Mouse (Mus musculus): ENCODE results near the gene Rab31. TPM values are rescaled to one million over a fixed set of nuclear protein-coding genes. Genes with fewer than 3 reads are reported as not detected.

The Rab31 gene
- polyA plus RNA-seq, 1 experiment from 2014 or later: 32.0 TPM

GRCm38 (mm10) chr17:65692276-65692675, 80.3 kb downstream of the Rab31 start:
- no peaks in the 10 kb centered on the region for H3K27me3 ChIP-seq (replicated peaks)
- H3K4me2 ChIP-seq: no peak overlapping the region
- no peaks in the 10 kb centered on the region for H3K4me1 ChIP-seq
- no peak for ATAC-seq (ENCODE audit: insufficient read depth, low FRiP score, low read depth)
- H3K9me3 ChIP-seq: no peaks in the 10 kb centered on the region
- H3K4me3 ChIP-seq (replicated peaks): no peak overlapping the region
- no peaks in the 10 kb centered on the region for H3K36me3 ChIP-seq
- no peak overlapping the region for H3K27ac ChIP-seq
- WGBS: 83% methylated on average over 4 of the region's 4 CpGs
- H3K9ac ChIP-seq: no peak overlapping the region

- no peak overlapping the region for H3K27ac ChIP-seq
- no peak overlapping the region for H3K4me2 ChIP-seq
- H3K4me1 ChIP-seq: no peaks in the 10 kb centered on the region
- H3K9ac ChIP-seq: no peak overlapping the region
- no peaks in the 10 kb centered on the region for H3K36me3 ChIP-seq
- WGBS: 72% methylated on average over 2 of the region's 2 CpGs
- H3K4me3 ChIP-seq (replicated peaks): no peak overlapping the region
- no peaks in the 10 kb centered on the region for H3K27me3 ChIP-seq (replicated peaks)
- ATAC-seq (ENCODE audit: insufficient read depth, low FRiP score, low read depth): no peak
- no peaks in the 10 kb centered on the region for H3K9me3 ChIP-seq
Measured at GRCm38 (mm10) chr17:65683731-65684130, 88.8 kb downstream of the Rab31 start.

- Histone ChIP-seq H3K4me3 (replicated peaks) (no peak overlapping the region), H3K27me3 (replicated peaks) (no peaks in the 10 kb centered on the region), H3K9ac (no peak overlapping the region), H3K4me1 (no peaks in the 10 kb centered on the region), H3K9me3 (no peaks in the 10 kb centered on the region), H3K27ac (no peak overlapping the region), H3K4me2 (no peak overlapping the region), H3K36me3 (no peaks in the 10 kb centered on the region)
- no peak for ATAC-seq (ENCODE audit: insufficient read depth, low FRiP score, low read depth)
- WGBS: 82% methylated on average over 3 of the region's 3 CpGs
Measured at GRCm38 (mm10) chr17:65683316-65683715, 89.2 kb downstream of the Rab31 start.

GRCm38 (mm10) chr17:65682071-65682680, 90.4 kb downstream of the Rab31 start:
- Histone ChIP-seq H3K27me3 (replicated peaks) (no peaks in the 10 kb centered on the region), H3K9ac (no peak overlapping the region), H3K4me1 (no peaks in the 10 kb centered on the region), H3K27ac (no peak overlapping the region), H3K9me3 (no peaks in the 10 kb centered on the region), H3K4me3 (replicated peaks) (no peak overlapping the region), H3K4me2 (no peak overlapping the region), H3K36me3 (no peaks in the 10 kb centered on the region)
- ATAC-seq (ENCODE audit: insufficient read depth, low FRiP score, low read depth): no peak
- WGBS: 81% methylated on average over 5 of the region's 5 CpGs

GRCm38 (mm10) chr17:65681516-65681915, 91.0 kb downstream of the Rab31 start:
- Histone ChIP-seq H3K9me3 (no peaks in the 10 kb centered on the region), H3K9ac (no peak overlapping the region), H3K27me3 (replicated peaks) (no peaks in the 10 kb centered on the region), H3K4me2 (no peak overlapping the region), H3K27ac (no peak overlapping the region), H3K36me3 (no peaks in the 10 kb centered on the region), H3K4me3 (replicated peaks) (no peak overlapping the region), H3K4me1 (no peaks in the 10 kb centered on the region)
- WGBS: 79% methylated on average over 6 of the region's 6 CpGs
- no peak for ATAC-seq (ENCODE audit: insufficient read depth, low FRiP score, low read depth)

GRCm38 (mm10) chr17:65680801-65681412, 91.6 kb downstream of the Rab31 start:
- H3K4me3 ChIP-seq (replicated peaks): no peak overlapping the region
- no peak overlapping the region for H3K4me2 ChIP-seq
- H3K9me3 ChIP-seq: no peaks in the 10 kb centered on the region
- no peaks in the 10 kb centered on the region for H3K4me1 ChIP-seq
- no peak overlapping the region for H3K9ac ChIP-seq
- H3K27me3 ChIP-seq (replicated peaks): no peaks in the 10 kb centered on the region
- ATAC-seq (ENCODE audit: insufficient read depth, low FRiP score, low read depth): no peak
- 81% methylated on average over 2 of the region's 2 CpGs for WGBS
- H3K27ac ChIP-seq: no peak overlapping the region
- H3K36me3 ChIP-seq: no peaks in the 10 kb centered on the region

GRCm38 (mm10) chr17:65679806-65680446, 92.6 kb downstream of the Rab31 start:
- Histone ChIP-seq H3K4me2 (no peak overlapping the region), H3K4me3 (replicated peaks) (no peak overlapping the region), H3K27me3 (replicated peaks) (no peaks in the 10 kb centered on the region), H3K9ac (no peak overlapping the region), H3K27ac (no peak overlapping the region), H3K4me1 (no peaks in the 10 kb centered on the region), H3K9me3 (no peaks in the 10 kb centered on the region), H3K36me3 (no peaks in the 10 kb centered on the region)
- 75% methylated on average over 14 of the region's 14 CpGs for WGBS
- no peak for ATAC-seq (ENCODE audit: insufficient read depth, low FRiP score, low read depth)

- no peak overlapping the region for H3K27ac ChIP-seq
- H3K4me3 ChIP-seq (replicated peaks): no peak overlapping the region
- H3K36me3 ChIP-seq: no peaks in the 10 kb centered on the region
- no peak overlapping the region for H3K4me2 ChIP-seq
- no peaks in the 10 kb centered on the region for H3K27me3 ChIP-seq (replicated peaks)
- no peak for ATAC-seq (ENCODE audit: insufficient read depth, low FRiP score, low read depth)
- H3K9me3 ChIP-seq: no peaks in the 10 kb centered on the region
- WGBS: 82% methylated on average over 1 of the region's 1 CpGs
- no peak overlapping the region for H3K9ac ChIP-seq
- no peaks in the 10 kb centered on the region for H3K4me1 ChIP-seq
Measured at GRCm38 (mm10) chr17:65677742-65678141, 94.8 kb downstream of the Rab31 start.

GRCm38 (mm10) chr17:65676536-65676935, 96.0 kb downstream of the Rab31 start:
- H3K4me1 ChIP-seq: no peaks in the 10 kb centered on the region
- WGBS: 83% methylated on average over 8 of the region's 8 CpGs

GRCm38 (mm10) chr17:65675985-65676384, 96.6 kb downstream of the Rab31 start:
- no peak overlapping the region for H3K27ac ChIP-seq
- H3K9me3 ChIP-seq: no peaks in the 10 kb centered on the region
- 84% methylated on average over 3 of the region's 3 CpGs for WGBS
- no peaks in the 10 kb centered on the region for H3K27me3 ChIP-seq (replicated peaks)
- H3K4me3 ChIP-seq (replicated peaks): no peak overlapping the region
- H3K36me3 ChIP-seq: no peaks in the 10 kb centered on the region
- no peak overlapping the region for H3K4me2 ChIP-seq
- no peaks in the 10 kb centered on the region for H3K4me1 ChIP-seq
- H3K9ac ChIP-seq: no peak overlapping the region
- no peak for ATAC-seq (ENCODE audit: insufficient read depth, low FRiP score, low read depth)

More at GRCm38 (mm10) chr17:65676536-65676935, 96.0 kb downstream of the Rab31 start:
- H3K27ac ChIP-seq: no peak overlapping the region
- H3K4me2 ChIP-seq: no peak overlapping the region
- H3K27me3 ChIP-seq (replicated peaks): no peaks in the 10 kb centered on the region
- H3K36me3 ChIP-seq: no peaks in the 10 kb centered on the region
- no peak overlapping the region for H3K4me3 ChIP-seq (replicated peaks)
- H3K9me3 ChIP-seq: no peaks in the 10 kb centered on the region
- no peak for ATAC-seq (ENCODE audit: insufficient read depth, low FRiP score, low read depth)
- no peak overlapping the region for H3K9ac ChIP-seq

- Histone ChIP-seq H3K4me2 (no peak overlapping the region), H3K9me3 (no peaks in the 10 kb centered on the region), H3K36me3 (no peaks in the 10 kb centered on the region), H3K27me3 (replicated peaks) (no peaks in the 10 kb centered on the region), H3K4me3 (replicated peaks) (no peak overlapping the region), H3K4me1 (no peaks in the 10 kb centered on the region), H3K27ac (no peak overlapping the region), H3K9ac (no peak overlapping the region)
- ATAC-seq (ENCODE audit: insufficient read depth, low FRiP score, low read depth): no peak
- WGBS: 45% methylated on average over 1 of the region's 1 CpGs
Measured at GRCm38 (mm10) chr17:65674710-65675171, 97.8 kb downstream of the Rab31 start.

- Histone ChIP-seq H3K4me3 (replicated peaks) (no peak overlapping the region), H3K36me3 (no peaks in the 10 kb centered on the region), H3K27ac (no peak overlapping the region), H3K27me3 (replicated peaks) (no peaks in the 10 kb centered on the region), H3K9ac (no peak overlapping the region), H3K4me2 (no peak overlapping the region), H3K9me3 (no peaks in the 10 kb centered on the region), H3K4me1 (no peaks in the 10 kb centered on the region)
- ATAC-seq (ENCODE audit: insufficient read depth, low FRiP score, low read depth): no peak
- WGBS: 91% methylated on average over 7 of the region's 7 CpGs
Measured at GRCm38 (mm10) chr17:65672926-65673325, 99.6 kb downstream of the Rab31 start.

Data from stomach, embryonic 15.5 days (tissue).